Mouse (Mus musculus) midbrain, embryonic 15.5 days (tissue): ENCODE data around the gene Rdh9. TPM values are rescaled to one million over a fixed set of nuclear protein-coding genes. Genes with fewer than 3 reads are reported as not detected.

Experiments used
- ATAC-seq: fragments of 200-750 bp; cut with Nextera tagmentation; replicated peaks from 2 replicates; pipeline ENCODE4 v1.8.0; 2017; ENCODE audit warnings: moderate TSS enrichment
- H3K27ac ChIP-seq: fragments of 300-500 bp; sonication (generic); 2 replicates; pipeline ENCODE4 v1.5.1; 2015; ENCODE audit warnings: mild to moderate bottlenecking, inconsistent platforms
- H3K27me3 ChIP-seq: fragments of 300-500 bp; sonication (generic); replicated peaks from 2 replicates; pipeline ENCODE4 v1.6.1; 2015; ENCODE audit warnings: inconsistent platforms
- H3K36me3 ChIP-seq: fragments of 300-500 bp; sonication (generic); replicated peaks from 2 replicates; pipeline ENCODE4 v1.6.1; 2015; ENCODE audit warnings: inconsistent platforms
- H3K4me1 ChIP-seq: fragments of 300-500 bp; sonication (generic); 2 replicates; pipeline ENCODE4 v1.6.1; 2015; ENCODE audit warnings: inconsistent platforms
- H3K4me2 ChIP-seq: fragments of 300-500 bp; sonication (generic); 2 replicates; pipeline ENCODE4 v1.6.1; 2015; ENCODE audit warnings: inconsistent platforms, mild to moderate bottlenecking, moderate library complexity
- H3K4me3 ChIP-seq: fragments of 300-500 bp; sonication (generic); 2 replicates; pipeline ENCODE4 v1.5.1; 2015; ENCODE audit warnings: mild to moderate bottlenecking, inconsistent platforms
- H3K9ac ChIP-seq: fragments of 300-500 bp; sonication (generic); 2 replicates; pipeline ENCODE4 v1.6.1; 2015; ENCODE audit warnings: mild to moderate bottlenecking, inconsistent platforms
- H3K9me3 ChIP-seq: fragments of 300-500 bp; sonication (generic); 2 replicates; pipeline ENCODE4 v1.6.1; 2016; ENCODE audit warnings: inconsistent platforms
- WGBS: fragments of 180-500 bp; shearing (Covaris S2); methylation state at CpG from one replicate; pipeline ENCODE4 v1.1.7; 2015; ENCODE audit warnings: mixed read lengths; 5-methylcytosine and 5-hydroxymethylcytosine counted together
- polyA plus RNA-seq: library from polyadenylated mRNA; unstranded; fragments of >200 nt; fragmentation: Nextera tagmentation; extraction: Ambion mirVana; gene quantifications from 2 replicates; pipeline ENCODE4 v1.2.1, GENCODE M21; 2015

The Rdh9 gene
- polyA plus RNA-seq: 0.12 and 0.31 TPM in 2 replicates

GRCm38 (mm10) chr10:127776011-127776410 is at the start of gene Rdh9:
Gene Rdh9 (plus strand): TSS chr10:127776386.
- WGBS: 92% methylated on average over 2 of the region's 2 CpGs
- H3K4me1 ChIP-seq: no peaks in the 10 kb centered on the region
- H3K27ac ChIP-seq: no peak within 1 kb of the TSS
- H3K9me3 ChIP-seq: no peaks in the 10 kb centered on the region
- no peaks in the 10 kb centered on the region for H3K36me3 ChIP-seq
- H3K4me3 ChIP-seq: no peak within 1 kb of the TSS
- H3K4me2 ChIP-seq: no peak within 1 kb of the TSS
- no peaks in the 10 kb centered on the region for H3K27me3 ChIP-seq
- ATAC-seq: no peak
- no peak within 1 kb of the TSS for H3K9ac ChIP-seq

DNA sequence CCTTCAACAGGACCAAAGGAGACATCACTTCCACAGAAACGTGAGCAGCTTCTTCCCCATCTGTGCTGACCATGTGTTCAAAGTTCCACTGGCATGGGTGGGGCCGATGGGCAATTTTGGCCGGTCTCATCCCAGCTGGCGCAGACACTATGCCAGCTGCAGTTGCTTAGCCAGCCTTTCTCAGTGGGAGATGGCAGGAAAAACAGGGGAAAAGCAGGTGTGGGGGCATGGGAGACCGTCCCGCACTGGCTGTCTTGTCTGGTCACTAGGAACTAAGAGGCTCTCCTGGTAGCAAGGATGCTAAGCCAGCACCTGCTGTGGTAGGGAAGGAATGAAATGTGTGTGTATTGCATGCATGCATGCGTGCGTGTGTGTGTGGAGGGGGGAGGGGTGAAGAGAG is 47.7 kb upstream of the Rdh9 start:
- 68% methylated on average over 8 of the region's 8 CpGs for WGBS
- no peaks in the 10 kb centered on the region for H3K9me3 ChIP-seq
- H3K4me2 ChIP-seq: no peak overlapping the region
- peaks cover 4% of the 10 kb centered on the region for H3K27me3 ChIP-seq
- no peak overlapping the region for H3K9ac ChIP-seq
- no peaks in the 10 kb centered on the region for H3K36me3 ChIP-seq
- H3K4me3 ChIP-seq: no peak overlapping the region
- H3K4me1 ChIP-seq: peaks cover 13% of the 10 kb centered on the region
- no peak overlapping the region for H3K27ac ChIP-seq
- no peak for ATAC-seq

DNA sequence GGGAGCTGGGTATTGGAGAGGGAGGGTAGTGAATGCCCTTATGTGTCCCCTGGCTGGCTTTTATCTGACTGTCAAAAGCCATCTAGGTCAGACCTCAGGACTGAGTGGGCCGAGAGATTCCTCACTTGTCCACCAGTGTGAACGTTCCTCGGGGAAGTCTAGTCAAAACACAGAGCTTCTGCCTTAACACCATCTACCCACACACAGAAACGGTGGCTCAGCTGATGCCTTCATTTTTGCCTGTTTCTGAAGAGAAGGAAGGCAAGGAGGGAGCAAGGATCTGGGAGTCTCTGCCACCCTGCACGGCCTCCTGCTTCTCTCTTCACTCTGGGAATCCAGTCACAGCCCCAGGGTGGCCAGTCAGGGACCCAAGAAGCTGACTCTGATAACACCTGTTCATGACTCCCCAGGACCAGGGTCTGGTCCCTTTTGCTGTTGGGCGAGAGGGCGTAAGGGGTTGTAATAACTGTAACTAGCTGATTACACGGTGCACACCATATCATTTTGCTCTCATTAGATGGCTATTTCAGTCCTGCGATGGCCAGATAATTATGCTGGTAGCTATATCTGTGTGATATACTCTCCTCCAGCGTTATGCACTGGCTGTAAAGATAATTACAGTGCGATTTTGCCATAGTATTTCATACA is 45.8 kb upstream of the Rdh9 start:
- no peaks in the 10 kb centered on the region for H3K36me3 ChIP-seq
- H3K4me1 ChIP-seq: peaks cover 13% of the 10 kb centered on the region
- no peak overlapping the region for H3K9ac ChIP-seq
- no peaks in the 10 kb centered on the region for H3K9me3 ChIP-seq
- peaks cover 4% of the 10 kb centered on the region for H3K27me3 ChIP-seq
- H3K27ac ChIP-seq: peak overlapping the region; percentile 43; the same call in 1 of the 2 replicates
- H3K4me2 ChIP-seq: no peak overlapping the region
- H3K4me3 ChIP-seq: no peak overlapping the region
- ATAC-seq: no peak
- WGBS: 40% methylated on average over 11 of the region's 11 CpGs

- Histone ChIP-seq H3K4me3 (no peak overlapping the region), H3K36me3 (no peaks in the 10 kb centered on the region), H3K4me2 (no peak overlapping the region), H3K9me3 (no peaks in the 10 kb centered on the region), H3K4me1 (peaks cover 13% of the 10 kb centered on the region), H3K27me3 (peaks cover 4% of the 10 kb centered on the region), H3K9ac (no peak overlapping the region), H3K27ac (peak overlapping the region; percentile 43; the same call in 1 of the 2 replicates)
- 14% methylated on average over 9 of the region's 9 CpGs for WGBS
- no peak for ATAC-seq
Measured at GRCm38 (mm10) chr10:127730933-127731310, 45.3 kb upstream of the Rdh9 start.

- 37% methylated on average over 5 of the region's 5 CpGs for WGBS
- H3K4me2 ChIP-seq: no peak overlapping the region
- H3K27ac ChIP-seq: no peak overlapping the region
Measured at GRCm38 (mm10) chr10:127731397-127731796, 44.8 kb upstream of the Rdh9 start.

DNA sequence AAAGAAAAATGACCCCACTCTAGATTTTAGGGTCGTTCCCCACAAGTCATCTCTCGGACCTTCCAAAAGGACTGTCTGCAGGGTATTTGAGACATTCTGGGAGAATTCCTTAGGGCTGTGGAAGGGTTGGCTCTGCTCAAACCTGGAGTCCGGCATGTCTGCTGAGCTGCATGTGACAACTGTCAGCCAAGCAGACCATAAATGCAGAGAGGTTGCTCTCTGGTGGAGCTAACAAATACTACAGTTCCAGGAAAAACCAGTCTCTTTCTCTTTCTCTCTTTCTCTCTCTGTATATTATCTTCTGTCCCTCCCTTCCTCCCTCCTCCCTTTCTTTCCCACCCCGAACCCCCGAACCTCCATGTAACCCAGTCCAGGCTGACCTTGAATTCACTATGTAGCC is 41.8 kb upstream of the Rdh9 start:
- Histone ChIP-seq H3K36me3 (no peaks in the 10 kb centered on the region), H3K27me3 (peaks cover 4% of the 10 kb centered on the region; the same call in 1 of the 2 replicates), H3K9ac (no peak overlapping the region), H3K4me2 (no peak overlapping the region), H3K4me3 (no peak overlapping the region), H3K9me3 (no peaks in the 10 kb centered on the region), H3K4me1 (peaks cover 18% of the 10 kb centered on the region), H3K27ac (no peak overlapping the region)
- WGBS: 44% methylated on average over 5 of the region's 5 CpGs
- no peak for ATAC-seq

More at GRCm38 (mm10) chr10:127731397-127731796, 44.8 kb upstream of the Rdh9 start:
- Histone ChIP-seq H3K9me3 (no peaks in the 10 kb centered on the region), H3K9ac (no peak overlapping the region), H3K36me3 (no peaks in the 10 kb centered on the region), H3K4me3 (no peak overlapping the region), H3K4me1 (peaks cover 13% of the 10 kb centered on the region), H3K27me3 (peaks cover 4% of the 10 kb centered on the region)
- no peak for ATAC-seq

DNA sequence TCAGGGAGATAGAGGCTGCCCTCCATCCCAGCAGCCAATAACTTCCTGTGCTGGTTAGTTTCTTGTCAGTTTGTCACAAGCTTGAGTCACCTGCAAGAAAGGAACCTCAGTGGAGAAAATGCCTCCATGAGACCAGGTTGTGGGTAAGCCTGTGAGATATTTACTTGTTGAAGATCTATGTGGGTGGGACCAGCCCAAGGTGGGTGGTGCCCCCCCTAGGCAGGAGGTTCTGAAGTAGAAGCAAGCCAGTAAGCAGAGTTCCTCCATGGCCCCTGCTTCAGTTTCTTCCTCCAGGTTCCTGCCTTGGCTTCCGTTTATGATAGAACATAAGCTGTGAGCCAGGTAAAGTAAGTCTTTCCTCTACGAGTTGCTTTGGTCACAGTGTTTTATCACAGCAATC is 39.9 kb upstream of the Rdh9 start:
- no peaks in the 10 kb centered on the region for H3K9me3 ChIP-seq
- no peak overlapping the region for H3K9ac ChIP-seq
- H3K27ac ChIP-seq: no peak overlapping the region
- peaks cover 4% of the 10 kb centered on the region; the same call in 1 of the 2 replicates for H3K27me3 ChIP-seq
- H3K4me1 ChIP-seq: peaks cover 18% of the 10 kb centered on the region
- no peak overlapping the region for H3K4me2 ChIP-seq
- no peak for ATAC-seq
- no peak overlapping the region for H3K4me3 ChIP-seq
- 88% methylated on average over 2 of the region's 2 CpGs for WGBS
- no peaks in the 10 kb centered on the region for H3K36me3 ChIP-seq

DNA sequence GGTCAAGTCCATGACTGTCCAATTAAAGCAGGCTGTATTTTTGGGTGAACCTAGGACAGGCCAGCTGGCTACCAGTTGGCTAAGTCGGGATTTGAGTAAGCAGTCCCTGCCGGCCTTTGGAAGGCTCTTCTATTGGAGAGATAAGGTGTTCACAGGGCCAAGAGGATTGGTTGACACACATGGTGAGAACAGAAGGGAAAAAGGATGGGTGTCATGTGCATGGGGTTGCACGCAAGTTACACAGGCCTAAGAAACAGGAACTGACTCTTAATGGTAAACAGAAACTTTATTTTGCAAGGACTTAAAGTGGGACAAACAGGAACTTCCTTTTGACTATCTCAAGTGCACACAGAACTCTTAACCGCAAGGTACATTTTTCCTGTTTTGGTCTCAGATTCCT is 39.3 kb upstream of the Rdh9 start:
- no peak overlapping the region for H3K4me2 ChIP-seq
- no peaks in the 10 kb centered on the region for H3K9me3 ChIP-seq
- no peak for ATAC-seq
- 78% methylated on average over 4 of the region's 4 CpGs for WGBS
- no peak overlapping the region for H3K4me3 ChIP-seq
- H3K9ac ChIP-seq: no peak overlapping the region
- peaks cover 4% of the 10 kb centered on the region; the same call in 1 of the 2 replicates for H3K27me3 ChIP-seq
- no peak overlapping the region for H3K27ac ChIP-seq
- peaks cover 2% of the 10 kb centered on the region; the same call in 1 of the 2 replicates for H3K36me3 ChIP-seq
- H3K4me1 ChIP-seq: peaks cover 15% of the 10 kb centered on the region

DNA sequence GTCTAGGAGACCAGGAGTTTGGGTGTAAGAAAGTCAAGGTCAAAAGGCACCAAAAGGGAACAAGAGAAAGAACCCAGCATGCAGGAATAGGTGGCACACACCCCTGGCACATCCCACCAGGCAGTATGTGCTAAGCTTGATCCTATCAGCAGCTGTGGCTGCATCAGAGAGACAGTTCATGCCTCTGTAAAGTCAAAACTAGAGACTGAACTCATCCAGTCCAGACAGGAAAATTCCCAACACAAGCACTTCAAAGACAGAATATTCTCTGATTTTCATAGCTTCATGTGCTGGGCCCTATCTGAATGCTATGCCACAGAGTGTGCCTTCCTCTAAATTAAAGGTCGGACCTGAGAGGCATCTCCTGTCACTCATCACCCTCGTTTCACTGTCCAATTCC is 38.6 kb upstream of the Rdh9 start:
- WGBS: 18% methylated on average over 2 of the region's 2 CpGs
- no peaks in the 10 kb centered on the region for H3K9me3 ChIP-seq

DNA sequence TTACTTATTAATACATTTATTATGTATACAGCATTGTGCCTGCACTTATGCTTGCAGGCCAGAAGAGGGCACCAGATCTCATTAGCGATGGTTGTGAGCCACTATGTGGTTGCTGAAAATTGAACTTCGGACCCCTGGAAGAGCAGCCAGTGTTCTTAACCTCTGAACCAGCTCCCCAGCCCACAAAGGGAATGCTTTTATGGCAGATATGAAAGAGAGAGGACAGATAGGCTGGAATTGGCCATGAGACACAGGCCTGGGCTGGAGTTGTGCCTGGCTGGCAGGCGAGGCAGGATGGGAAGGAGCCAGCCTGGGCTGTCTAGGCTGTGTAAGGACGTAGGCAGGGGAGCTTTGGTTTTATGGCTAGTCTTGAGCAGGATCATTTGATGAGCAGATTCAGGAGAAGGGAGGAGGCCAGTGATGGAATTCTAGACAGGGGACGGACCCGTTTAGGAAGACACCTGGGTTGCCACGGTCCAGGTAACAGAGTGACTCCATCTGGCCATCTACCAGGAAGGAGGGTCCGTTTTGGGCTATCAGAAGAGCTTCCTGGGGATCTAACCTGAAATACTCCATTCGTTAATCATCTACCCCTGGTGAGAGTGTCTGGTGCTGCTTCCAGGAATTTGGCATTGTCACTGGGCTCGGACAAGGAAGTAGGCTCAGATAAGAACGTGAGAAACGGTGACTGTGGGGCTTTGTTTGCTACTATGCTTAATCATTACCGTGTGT is 37.9 kb upstream of the Rdh9 start:
- H3K9me3 ChIP-seq: no peaks in the 10 kb centered on the region
- no peak overlapping the region for H3K4me2 ChIP-seq
- peaks cover 16% of the 10 kb centered on the region for H3K36me3 ChIP-seq
- peak overlapping the region; percentile 86; the same call in 1 of the 2 replicates for H3K4me3 ChIP-seq
- H3K4me1 ChIP-seq: peaks cover 15% of the 10 kb centered on the region
- no peak overlapping the region for H3K27ac ChIP-seq
- H3K27me3 ChIP-seq: no peaks in the 10 kb centered on the region
- WGBS: 56% methylated on average over 13 of the region's 13 CpGs
- ATAC-seq: no peak
- H3K9ac ChIP-seq: no peak overlapping the region

More for the DNA sequence above, 38.6 kb upstream of the Rdh9 start:
- Histone ChIP-seq H3K27me3 (peaks cover under 1% of the 10 kb centered on the region; the same call in 1 of the 2 replicates), H3K36me3 (peaks cover 9% of the 10 kb centered on the region; the same call in 1 of the 2 replicates), H3K27ac (no peak overlapping the region), H3K4me1 (peaks cover 15% of the 10 kb centered on the region), H3K4me2 (no peak overlapping the region), H3K4me3 (no peak overlapping the region), H3K9ac (no peak overlapping the region)
- no peak for ATAC-seq

- H3K4me1 ChIP-seq: peaks cover 15% of the 10 kb centered on the region
- H3K27me3 ChIP-seq: no peaks in the 10 kb centered on the region
- H3K4me2 ChIP-seq: peak within 1 kb of the TSS; percentile 52
- peak; percentile 87 for ATAC-seq
- peak within 1 kb of the TSS; percentile 86 for H3K4me3 ChIP-seq
- 2% methylated on average over 47 of the region's 61 CpGs for WGBS
- H3K27ac ChIP-seq: peak within 1 kb of the TSS; percentile 80
- peak within 1 kb of the TSS; percentile 92 for H3K9ac ChIP-seq
- H3K9me3 ChIP-seq: no peaks in the 10 kb centered on the region
- peaks cover 25% of the 10 kb centered on the region for H3K36me3 ChIP-seq
Measured at GRCm38 (mm10) chr10:127739083-127739660, 37.0 kb upstream of the Rdh9 start, which contains the start of gene Zbtb39. Gene Zbtb39 (plus strand): TSS chr10:127739538.

DNA sequence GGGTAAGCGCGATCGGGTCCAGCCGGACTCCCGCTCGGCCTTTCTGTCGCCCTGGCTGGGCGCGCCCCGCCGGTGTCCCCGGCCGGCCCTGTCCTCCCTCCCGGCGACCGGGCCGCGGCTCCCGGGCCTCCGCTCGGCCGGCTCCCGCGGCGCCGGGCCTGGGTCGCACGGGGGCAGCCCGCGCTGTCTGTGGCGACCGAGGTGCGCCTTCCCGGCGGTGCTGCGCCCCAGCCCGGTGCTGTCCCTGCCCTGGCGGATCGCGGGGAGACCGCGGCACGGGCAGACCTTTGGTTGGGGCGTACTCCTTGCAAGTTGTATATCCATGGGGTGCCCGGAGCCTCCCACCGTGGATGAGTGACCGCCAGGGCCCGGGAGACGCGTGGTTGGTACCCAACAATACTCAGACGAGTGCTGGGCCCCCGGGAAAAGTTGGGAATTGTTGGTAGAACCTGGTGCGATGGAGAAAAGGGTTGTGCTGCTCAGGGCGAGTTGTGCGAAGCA is 36.5 kb upstream of the Rdh9 start:
- Histone ChIP-seq H3K36me3 (peaks cover 30% of the 10 kb centered on the region), H3K9me3 (no peaks in the 10 kb centered on the region), H3K27ac (peak overlapping the region; percentile 80), H3K4me3 (peak overlapping the region; percentile 86), H3K4me2 (peak overlapping the region; percentile 52), H3K9ac (peak overlapping the region; percentile 92), H3K4me1 (peaks cover 15% of the 10 kb centered on the region), H3K27me3 (no peaks in the 10 kb centered on the region)
- ATAC-seq: peak; percentile 74
- under 1% methylated on average over 48 of the region's 55 CpGs for WGBS
